Mouse (Mus musculus): Measurements from ENCODE around the gene Efnb3.

DNA sequence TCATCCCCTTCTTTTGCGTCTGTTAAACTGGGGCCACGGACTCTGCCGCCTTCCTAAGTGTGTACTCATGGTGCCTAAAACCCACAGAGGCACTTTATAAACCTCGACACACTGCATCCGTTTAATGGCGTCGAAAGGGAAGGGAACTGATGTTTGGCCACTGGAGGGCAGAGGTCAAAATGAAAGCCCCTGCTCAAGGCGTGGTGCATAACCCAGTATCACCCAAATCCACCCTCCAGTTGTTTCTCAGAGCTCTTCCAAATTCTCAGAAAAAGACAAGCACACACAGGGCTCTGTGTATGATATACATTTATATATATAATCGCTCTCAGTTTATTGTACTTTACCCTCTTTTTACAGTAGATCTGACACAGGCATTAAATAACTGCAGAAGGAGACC, 39.4 kb upstream of the Efnb3 start:
- TF ChIP-seq POLR2A (IDR thresholded peaks at IDR 0.05; ENCODE audit: insufficient read length, low read depth) (no peak), MYOD1 (IDR thresholded peaks at IDR 0.05; ENCODE audit: control insufficient read depth in 1 of 3, insufficient read length in 2 of 3, low read depth in 2 of 3) (no peak), MAX (IDR thresholded peaks at IDR 0.05; ENCODE audit: low read depth) (no peak), POLR2AphosphoS2 (IDR thresholded peaks at IDR 0.05; ENCODE audit: insufficient read length, low read depth) (no peak), E2F4 (IDR thresholded peaks at IDR 0.05; ENCODE audit: insufficient read depth) (no peak), USF1 (IDR thresholded peaks at IDR 0.05; ENCODE audit: low read depth) (no peak), MYOG (IDR thresholded peaks at IDR 0.05; ENCODE audit: control insufficient read depth in 1 of 3, insufficient read depth in 1 of 3, insufficient read length in 2 of 3, low read depth in 2 of 3) (no peak), TCF3 (IDR thresholded peaks at IDR 0.05; ENCODE audit: insufficient read length, low read depth) (no peak), TCF12 (IDR thresholded peaks at IDR 0.05; ENCODE audit: insufficient read depth, poor library complexity, severe bottlenecking) (no peak), SRF (IDR thresholded peaks at IDR 0.05; ENCODE audit: control insufficient read depth, insufficient read length, low read depth) (no peak), REST (IDR thresholded peaks at IDR 0.05; ENCODE audit: insufficient read depth, insufficient read length) (no peak), CEBPB (IDR thresholded peaks at IDR 0.05; ENCODE audit: insufficient read depth, poor library complexity, severe bottlenecking) (no peak)

All from myocyte (in vitro differentiated cells).